Comparison of ENCODE assay signal across 10 mouse cellular contexts in genomic region chr2:30440211-30440700, GRCm38 (mm10). TPM values are rescaled to one million over a fixed set of nuclear protein-coding genes. Genes with fewer than 3 reads are reported as not detected.
DNase-seq lines count a peak whose midpoint lies in the region; ATAC-seq and TF ChIP-seq lines count a peak whose summit lies in the region.
"Had no signal": no experiment of that assay in that cellular context is flagged by ENCODE, and none has a peak within 500 bp of the region (broad histone marks: within the 10 kb centered on the region; RNA-seq: fewer than 3 reads in every experiment).

No protein-coding gene starts in this region.

- H3K9me3 ChIP-seq in intestine, postnatal 0 days (ENCODE audit: control insufficient read depth), result no peaks in the 10 kb centered on the region
- H3K9me3 ChIP-seq in midbrain, embryonic 15.5 days, result no peaks in the 10 kb centered on the region

- no peak overlapping the region for H3K4me2 ChIP-seq in intestine, postnatal 0 days (replicated peaks; ENCODE audit: low read depth)
- H3K4me2 ChIP-seq in midbrain, embryonic 15.5 days, result no peak overlapping the region

- TF ChIP-seq CTCF in heart, adult 2 months (IDR thresholded peaks at IDR 0.05), result no peak
- no peak for TF ChIP-seq CTCF in embryonic fibroblast, embryonic 13.5 days (IDR thresholded peaks at IDR 0.05; ENCODE audit: borderline replicate concordance, insufficient read depth, low read length)
- TF ChIP-seq CTCF in intestine, postnatal 0 days (IDR thresholded peaks at IDR 0.05; ENCODE audit: low read depth), result no peak
- TF ChIP-seq CTCF in thymus, adult 2 months (IDR thresholded peaks at IDR 0.05; ENCODE audit: borderline replicate concordance, control insufficient read depth, extremely low read depth, insufficient read depth, low read length, poor library complexity), result no peak

- peaks cover 19% of the 10 kb centered on the region for H3K36me3 ChIP-seq in heart, adult 2 months (ENCODE audit: control insufficient read depth, insufficient read depth, low read length)
- peaks cover 50% of the 10 kb centered on the region for H3K36me3 ChIP-seq in intestine, postnatal 0 days (ENCODE audit: control insufficient read depth, insufficient read depth)
- H3K36me3 ChIP-seq in midbrain, embryonic 15.5 days (replicated peaks), result peaks cover 14% of the 10 kb centered on the region
- peaks cover 26% of the 10 kb centered on the region for H3K36me3 ChIP-seq in thymus, adult 2 months (ENCODE audit: control insufficient read depth, insufficient read depth, low read length)

- no peaks in the 10 kb centered on the region for H3K27me3 ChIP-seq in heart, adult 2 months (ENCODE audit: control insufficient read depth, insufficient read depth, low read length)
- no peaks in the 10 kb centered on the region for H3K27me3 ChIP-seq in intestine, postnatal 0 days (replicated peaks; ENCODE audit: control insufficient read depth, insufficient read depth, low read length)
- H3K27me3 ChIP-seq in midbrain, embryonic 15.5 days (replicated peaks), result no peaks in the 10 kb centered on the region
- no peaks in the 10 kb centered on the region for H3K27me3 ChIP-seq in thymus, adult 2 months (ENCODE audit: control insufficient read depth, insufficient read depth, low read length)
- H3K27me3 ChIP-seq: CH12.LX had no signal

- ATAC-seq in intestine, postnatal 0 days, result no peak
- no peak for ATAC-seq in midbrain, embryonic 15.5 days (replicated peaks)

- 8% methylated on average over 3 of the region's 3 CpGs for WGBS in heart, adult 2 months
- WGBS in intestine, postnatal 0 days, result 38% methylated on average over 3 of the region's 3 CpGs
- WGBS in midbrain, embryonic 15.5 days, result 57% methylated on average over 3 of the region's 3 CpGs
- WGBS in thymus, adult 2 months, result 85% methylated on average over 3 of the region's 3 CpGs

- peak overlapping the region; percentile 23; the same call in 1 of the 2 replicates for H3K9ac ChIP-seq in heart, adult 2 months (ENCODE audit: low read depth, low read length)
- 0 out of 2 replicates have a peak overlapping the region, but pooled peaks have one; percentile 51 for H3K9ac ChIP-seq in intestine, postnatal 0 days (ENCODE audit: low read depth, low read length)
- H3K9ac ChIP-seq in midbrain, embryonic 15.5 days, result no peak overlapping the region

- TF ChIP-seq EP300 in heart, adult 2 months (IDR thresholded peaks at IDR 0.05; ENCODE audit: insufficient read depth, low read depth, low read length), result no peak

- H3K4me1 ChIP-seq in heart, adult 2 months (ENCODE audit: control insufficient read depth, insufficient read depth, low read length), result peaks cover 41% of the 10 kb centered on the region
- H3K4me1 ChIP-seq in embryonic fibroblast, embryonic 13.5 days (ENCODE audit: control insufficient read depth, insufficient read depth, low read length), result peaks cover 41% of the 10 kb centered on the region
- H3K4me1 ChIP-seq in intestine, postnatal 0 days (replicated peaks; ENCODE audit: control insufficient read depth, insufficient read depth, low read length), result peaks cover 18% of the 10 kb centered on the region
- H3K4me1 ChIP-seq in midbrain, embryonic 15.5 days, result peaks cover 36% of the 10 kb centered on the region
- H3K4me1 ChIP-seq in thymus, adult 2 months (replicated peaks; ENCODE audit: control insufficient read depth, insufficient read depth, low read length), result peaks cover 18% of the 10 kb centered on the region

- H3K4me3 ChIP-seq in heart, adult 2 months, result no peak overlapping the region
- H3K4me3 ChIP-seq in embryonic fibroblast, embryonic 13.5 days (ENCODE audit: insufficient read depth, low read length), result no peak overlapping the region
- no peak overlapping the region for H3K4me3 ChIP-seq in intestine, postnatal 0 days (ENCODE audit: low read depth, low read length)
- no peak overlapping the region for H3K4me3 ChIP-seq in midbrain, embryonic 15.5 days
- no peak overlapping the region for H3K4me3 ChIP-seq in thymus, adult 2 months (ENCODE audit: control insufficient read depth, insufficient read depth, low read length)
- H3K4me3 ChIP-seq: erythroblast, embryonic 14.5 days had no signal

- no peak for TF ChIP-seq POLR2A in heart, adult 2 months (IDR thresholded peaks at IDR 0.05; ENCODE audit: insufficient read depth, low read depth, low read length)
- TF ChIP-seq POLR2A in embryonic fibroblast, embryonic 13.5 days (IDR thresholded peaks at IDR 0.05; ENCODE audit: low read depth, low read length), result no peak
- TF ChIP-seq POLR2A in thymus, adult 2 months (IDR thresholded peaks at IDR 0.05; ENCODE audit: control insufficient read depth, extremely low read depth, insufficient read depth, low read length, poor library complexity), result no peak

- intact Hi-C loops in heart, adult 2 months (cut with DNase I), result loop anchor here (2.0 to 5.0 kb wide), 2 partner anchors 107 to 277 kb away; no protein-coding TSS in a partner anchor

- no peaks in the 10 kb centered on the region for H3K79me2 ChIP-seq in heart, adult 2 months (replicated peaks; ENCODE audit: control insufficient read depth, insufficient read depth, low read length)

- H3K27ac ChIP-seq in heart, adult 2 months, result peak overlapping the region; percentile 97
- H3K27ac ChIP-seq in embryonic fibroblast, embryonic 13.5 days (ENCODE audit: insufficient read depth, low read length), result peak overlapping the region; percentile 99
- H3K27ac ChIP-seq in intestine, postnatal 0 days (ENCODE audit: low read depth, low read length), result peak overlapping the region; percentile 92
- H3K27ac ChIP-seq in midbrain, embryonic 15.5 days, result peak overlapping the region; percentile 83
- H3K27ac ChIP-seq in thymus, adult 2 months (ENCODE audit: control insufficient read depth, insufficient read depth, low read length), result no peak overlapping the region

- no peak for DNase-seq in heart, adult 2 months
- DNase-seq in heart, postnatal 4 days, result no peak
- DNase-seq in gastrocnemius, adult 18-20 months (ENCODE audit: low spot score), result no peak
- no peak for DNase-seq in thymus, adult 2 months
- DNase-seq in spleen, postnatal 10 days (ENCODE audit: low spot score in 2 of 2), result no peak

RNA-seq across cellular contexts. Expression of gene Ptpa, which starts 24.4 kb away (rescaled TPM):
- 10 to 100 TPM; 82.7 to 91.2 TPM for total RNA-seq in heart, adult 2 months (2021)
- 88.7 and 107 TPM in 2 replicates for polyA plus RNA-seq in heart, adult 2 months (2012; rRNA removed)
- 100 to 1,000 TPM; 139 TPM for total RNA-seq in heart, postnatal 4 days (2021)
- polyA plus RNA-seq in embryonic fibroblast, embryonic 13.5 days (2011; ENCODE audit: insufficient read length, low read depth, missing spikeins), result 126 and 137 TPM in 2 replicates
- 70.9 and 71.4 TPM in 2 replicates for polyA plus RNA-seq in intestine, postnatal 0 days (2015; fragmentation: Nextera tagmentation; extraction: Ambion mirVana)
- polyA plus RNA-seq in midbrain, embryonic 15.5 days (2015; fragmentation: Nextera tagmentation; extraction: Ambion mirVana), result 152 and 155 TPM in 2 replicates
- total RNA-seq in gastrocnemius, adult 18-20 months (2021), result 10 to 100 TPM; 62.9 to 65.1 TPM
- 180 and 227 TPM in 2 replicates for polyA plus RNA-seq in thymus, adult 2 months (2012; rRNA removed)

RNA-seq across cellular contexts. Expression of gene Crat, which starts 24.6 kb away (rescaled TPM):
- 100 to 1,000 TPM; 452 to 542 TPM for total RNA-seq in heart, adult 2 months (2021)
- 695 and 713 TPM in 2 replicates for polyA plus RNA-seq in heart, adult 2 months (2012; rRNA removed)
- total RNA-seq in heart, postnatal 4 days (2021), result 100 to 1,000 TPM; 379 to 401 TPM
- polyA plus RNA-seq in embryonic fibroblast, embryonic 13.5 days (2011; ENCODE audit: insufficient read length, low read depth, missing spikeins), result 22.3 and 29.1 TPM in 2 replicates
- 46.1 and 46.4 TPM in 2 replicates for polyA plus RNA-seq in intestine, postnatal 0 days (2015; fragmentation: Nextera tagmentation; extraction: Ambion mirVana)
- polyA plus RNA-seq in midbrain, embryonic 15.5 days (2015; fragmentation: Nextera tagmentation; extraction: Ambion mirVana), result 22.5 and 23.9 TPM in 2 replicates
- 100 to 1,000 TPM; 378 to 382 TPM for total RNA-seq in gastrocnemius, adult 18-20 months (2021)
- 93.9 and 96.4 TPM in 2 replicates for polyA plus RNA-seq in thymus, adult 2 months (2012; rRNA removed)

RNA-seq across cellular contexts. Expression of gene Ier5l, which starts 33.8 kb away (rescaled TPM):
- 1 to 10 TPM; 2.8 to 3.0 TPM for total RNA-seq in heart, adult 2 months (2021)
- 3.4 and 5.6 TPM in 2 replicates for polyA plus RNA-seq in heart, adult 2 months (2012; rRNA removed)
- 10 to 100 TPM; 10.7 to 12.1 TPM for total RNA-seq in heart, postnatal 4 days (2021)
- polyA plus RNA-seq in embryonic fibroblast, embryonic 13.5 days (2011; ENCODE audit: insufficient read length, low read depth, missing spikeins), result 17.1 and 18.1 TPM in 2 replicates
- polyA plus RNA-seq in intestine, postnatal 0 days (2015; fragmentation: Nextera tagmentation; extraction: Ambion mirVana), result 1.6 and 2.2 TPM in 2 replicates
- 2.3 and 2.8 TPM in 2 replicates for polyA plus RNA-seq in midbrain, embryonic 15.5 days (2015; fragmentation: Nextera tagmentation; extraction: Ambion mirVana)
- 1 to 10 TPM; 1.0 to 1.7 TPM for total RNA-seq in gastrocnemius, adult 18-20 months (2021)
- polyA plus RNA-seq in thymus, adult 2 months (2012; rRNA removed), result 7.2 and 7.7 TPM in 2 replicates

RNA-seq across cellular contexts. Expression of gene Dolpp1, which starts 48.2 kb away (rescaled TPM):
- total RNA-seq in heart, adult 2 months (2021), result 1 to 10 TPM; 5.9 to 9.0 TPM
- 23.5 and 25.1 TPM in 2 replicates for polyA plus RNA-seq in heart, adult 2 months (2012; rRNA removed)
- total RNA-seq in heart, postnatal 4 days (2021), result 10 to 100 TPM; 14.2 to 14.6 TPM
- 26.6 and 33.8 TPM in 2 replicates for polyA plus RNA-seq in embryonic fibroblast, embryonic 13.5 days (2011; ENCODE audit: insufficient read length, low read depth, missing spikeins)
- polyA plus RNA-seq in intestine, postnatal 0 days (2015; fragmentation: Nextera tagmentation; extraction: Ambion mirVana), result 39.5 and 41.5 TPM in 2 replicates
- 66.8 and 69.9 TPM in 2 replicates for polyA plus RNA-seq in midbrain, embryonic 15.5 days (2015; fragmentation: Nextera tagmentation; extraction: Ambion mirVana)
- 1 to 10 TPM; 4.9 to 6.9 TPM for total RNA-seq in gastrocnemius, adult 18-20 months (2021)
- 97.2 and 98.9 TPM in 2 replicates for polyA plus RNA-seq in thymus, adult 2 months (2012; rRNA removed)
